Mouse (Mus musculus): ENCODE results near the gene Hectd1.

- TF ChIP-seq CTCF (IDR thresholded peaks at IDR 0.05; ENCODE audit: borderline replicate concordance, insufficient read depth, low read length) (no peak), POLR2A (IDR thresholded peaks at IDR 0.05; ENCODE audit: low read depth, low read length) (no peak)
Observed at GRCm38 (mm10) chr12:51856768-51857295, 27.5 kb upstream of the Hectd1 start.
